Mouse (Mus musculus): Measurements from ENCODE around the gene Adgra1. TPM values are rescaled to one million over a fixed set of nuclear protein-coding genes. Genes with fewer than 3 reads are reported as not detected.

The Adgra1 gene
- total RNA-seq, 1 experiment from 2014 or later: not detected

DNA sequence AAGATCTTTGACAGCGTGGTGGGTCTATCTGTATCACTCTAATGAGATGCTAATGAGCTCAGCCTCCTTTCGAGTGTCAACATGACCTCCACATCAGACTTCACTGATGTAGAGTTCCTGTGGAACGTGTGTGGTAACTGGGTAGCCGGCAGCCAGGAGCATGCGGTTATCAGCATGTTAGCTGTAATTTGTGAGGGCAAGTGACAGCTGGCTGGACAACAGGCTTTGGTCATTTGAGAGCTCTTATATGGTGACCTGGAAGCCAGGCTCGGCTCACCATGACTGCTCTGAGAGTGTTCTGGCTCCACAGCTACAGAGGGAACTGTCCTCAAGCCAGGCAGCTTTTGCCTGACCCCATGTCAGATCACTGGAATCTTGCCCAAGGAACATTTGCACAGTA lies 8.4 kb downstream of the Adgra1 start:
- ATAC-seq (replicated peaks in 1 of 2; ENCODE audit: insufficient read depth in 1 of 2, low FRiP score in 2 of 2, low TSS enrichment in 1 of 2, low read depth in 1 of 2, poor library complexity in 2 of 2, severe bottlenecking in 2 of 2): no peak

DNA sequence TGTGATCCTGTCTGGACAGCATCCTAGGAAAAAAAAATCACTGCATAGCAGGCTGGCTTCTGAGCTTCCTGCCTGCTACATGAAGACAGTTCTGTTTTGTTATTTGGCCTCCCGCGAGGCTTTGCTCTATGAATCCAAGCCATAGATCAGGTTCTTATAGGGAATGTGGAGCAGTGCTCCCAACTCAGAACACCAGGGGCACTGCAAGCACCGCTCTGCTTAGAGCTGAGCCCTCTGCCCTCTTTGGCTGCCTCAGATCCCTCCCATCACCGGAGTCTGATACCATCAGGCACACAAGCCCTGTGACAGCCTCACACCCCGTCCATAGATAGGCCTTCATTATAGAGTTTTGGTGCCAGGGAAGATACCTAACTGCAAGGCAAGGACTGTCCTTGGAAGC lies 9.2 kb downstream of the Adgra1 start:
- no peak for ATAC-seq (replicated peaks in 1 of 2; ENCODE audit: insufficient read depth in 1 of 2, low FRiP score in 2 of 2, low TSS enrichment in 1 of 2, low read depth in 1 of 2, poor library complexity in 2 of 2, severe bottlenecking in 2 of 2)

DNA sequence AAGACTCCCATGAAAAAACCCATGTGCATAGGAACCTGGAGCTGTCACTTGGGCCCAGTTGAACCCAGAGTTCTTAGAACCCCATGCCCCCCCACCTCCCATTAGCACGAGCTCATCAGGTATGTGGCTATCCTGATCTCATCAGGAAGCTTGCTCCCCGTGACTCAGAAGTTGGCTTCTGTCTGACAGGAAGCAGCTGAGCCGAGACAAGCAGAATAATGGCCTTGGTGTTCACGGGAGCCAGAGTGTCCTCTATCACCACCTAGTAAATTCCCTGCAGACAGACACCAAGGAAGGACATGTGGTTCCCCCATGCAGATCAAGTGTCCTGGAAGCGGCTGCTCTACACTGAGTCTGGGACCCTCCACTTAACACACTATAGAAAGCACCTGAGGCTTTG lies 9.8 kb downstream of the Adgra1 start:
- ATAC-seq (replicated peaks in 1 of 2; ENCODE audit: insufficient read depth in 1 of 2, low FRiP score in 2 of 2, low TSS enrichment in 1 of 2, low read depth in 1 of 2, poor library complexity in 2 of 2, severe bottlenecking in 2 of 2): no peak

DNA sequence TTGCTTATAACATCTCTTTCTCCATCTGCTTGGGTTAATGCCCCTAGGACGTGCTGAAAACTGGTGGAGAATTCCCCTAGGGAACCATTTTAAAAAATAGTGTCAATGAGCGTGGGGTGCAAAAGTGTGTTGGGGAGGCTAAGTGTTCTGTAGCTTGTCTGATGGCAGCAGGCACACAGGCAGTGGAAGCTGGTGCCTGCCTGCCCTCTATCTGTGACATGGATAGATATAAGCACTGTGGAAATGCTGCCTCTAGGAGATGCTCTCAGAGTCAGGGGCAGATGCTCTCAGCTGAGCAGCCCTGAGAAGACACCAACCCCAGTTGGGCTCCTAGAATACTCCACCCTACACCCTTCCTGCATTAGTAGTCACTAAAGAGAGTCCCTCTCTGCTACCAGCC lies 11.1 kb downstream of the Adgra1 start:
- no peak for ATAC-seq (replicated peaks in 1 of 2; ENCODE audit: insufficient read depth in 1 of 2, low FRiP score in 2 of 2, low TSS enrichment in 1 of 2, low read depth in 1 of 2, poor library complexity in 2 of 2, severe bottlenecking in 2 of 2)

DNA sequence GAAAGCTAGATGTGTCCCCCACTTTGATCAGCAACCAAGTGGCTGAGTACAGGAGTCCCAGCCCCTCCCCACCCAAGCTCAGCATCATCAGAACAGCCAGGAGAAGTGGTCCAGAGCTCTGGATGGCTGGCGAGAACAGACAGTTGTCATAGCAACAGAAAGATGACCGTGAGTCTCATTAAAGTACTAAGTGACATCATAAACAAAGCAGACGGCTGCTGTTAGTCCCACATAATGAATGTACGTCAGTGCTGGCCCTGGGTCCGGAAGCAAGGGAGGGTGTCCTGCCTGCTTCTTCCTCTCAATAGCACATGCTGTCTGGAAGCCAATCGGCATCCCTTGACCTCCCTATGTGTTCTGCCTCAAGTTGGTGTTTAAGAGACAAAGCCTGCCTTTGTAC lies 16.2 kb downstream of the Adgra1 start:
- ATAC-seq (replicated peaks in 1 of 2; ENCODE audit: insufficient read depth in 1 of 2, low FRiP score in 2 of 2, low TSS enrichment in 1 of 2, low read depth in 1 of 2, poor library complexity in 2 of 2, severe bottlenecking in 2 of 2): no peak

DNA sequence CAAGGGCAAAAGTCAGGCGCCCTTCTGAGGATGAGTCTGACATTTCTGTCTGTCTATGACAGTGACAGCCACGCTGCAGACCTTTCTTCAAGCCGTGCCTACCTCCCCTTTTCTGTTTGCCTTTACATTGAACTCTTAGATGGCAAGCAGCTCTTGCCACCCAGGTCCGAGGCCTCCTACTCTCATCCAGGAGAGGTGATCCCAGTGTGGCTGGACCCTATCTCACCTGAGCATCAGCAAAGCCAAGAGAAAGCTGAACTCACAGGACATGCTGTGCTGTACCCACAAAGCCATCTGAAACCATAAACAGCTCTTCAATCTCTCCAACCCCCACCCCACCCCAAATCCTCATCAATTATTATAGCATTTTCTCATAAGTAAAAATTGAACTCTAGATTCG lies 16.7 kb downstream of the Adgra1 start:
- ATAC-seq (replicated peaks in 1 of 2; ENCODE audit: insufficient read depth in 1 of 2, low FRiP score in 2 of 2, low TSS enrichment in 1 of 2, low read depth in 1 of 2, poor library complexity in 2 of 2, severe bottlenecking in 2 of 2): no peak

DNA sequence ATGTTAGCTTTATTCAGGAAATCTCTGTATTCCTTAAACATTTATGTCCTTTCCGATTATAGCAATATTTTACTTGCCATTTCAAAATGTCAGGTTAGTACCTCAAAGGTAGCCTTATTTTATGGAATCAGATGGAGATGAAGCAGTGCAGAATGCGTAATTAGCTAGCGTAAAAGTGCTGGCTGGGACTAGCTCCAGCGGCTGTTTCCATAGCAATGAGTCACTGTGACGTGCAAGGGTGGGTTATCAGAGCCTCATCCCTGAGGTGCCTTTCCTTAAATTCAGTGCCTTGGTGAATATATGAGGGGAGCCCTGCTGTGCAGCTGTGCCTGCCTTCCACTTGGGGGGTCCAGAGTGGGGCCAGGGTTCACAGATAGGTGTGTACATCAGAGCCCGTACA lies 17.1 kb downstream of the Adgra1 start:
- no peak for ATAC-seq (replicated peaks in 1 of 2; ENCODE audit: insufficient read depth in 1 of 2, low FRiP score in 2 of 2, low TSS enrichment in 1 of 2, low read depth in 1 of 2, poor library complexity in 2 of 2, severe bottlenecking in 2 of 2)

DNA sequence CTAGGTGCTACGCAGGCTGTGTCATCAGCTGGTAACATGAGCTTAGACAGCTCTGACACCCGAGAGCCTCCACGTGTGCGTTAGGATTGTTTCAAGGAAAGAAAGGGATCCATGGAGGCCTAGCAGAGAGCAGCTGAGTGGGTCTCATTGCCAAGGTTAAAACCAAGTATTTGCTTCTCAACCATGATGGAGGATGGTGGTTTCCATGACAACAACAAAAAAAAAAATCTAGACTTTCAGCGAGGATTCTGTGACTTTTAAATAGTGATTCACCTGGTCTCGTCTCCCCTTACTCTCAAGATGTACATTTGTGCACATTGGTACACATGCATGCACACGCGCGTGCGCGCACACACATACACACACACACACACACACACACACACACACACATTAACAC lies 21.3 kb downstream of the Adgra1 start:
- ATAC-seq (replicated peaks in 1 of 2; ENCODE audit: insufficient read depth in 1 of 2, low FRiP score in 2 of 2, low TSS enrichment in 1 of 2, low read depth in 1 of 2, poor library complexity in 2 of 2, severe bottlenecking in 2 of 2): no peak

DNA sequence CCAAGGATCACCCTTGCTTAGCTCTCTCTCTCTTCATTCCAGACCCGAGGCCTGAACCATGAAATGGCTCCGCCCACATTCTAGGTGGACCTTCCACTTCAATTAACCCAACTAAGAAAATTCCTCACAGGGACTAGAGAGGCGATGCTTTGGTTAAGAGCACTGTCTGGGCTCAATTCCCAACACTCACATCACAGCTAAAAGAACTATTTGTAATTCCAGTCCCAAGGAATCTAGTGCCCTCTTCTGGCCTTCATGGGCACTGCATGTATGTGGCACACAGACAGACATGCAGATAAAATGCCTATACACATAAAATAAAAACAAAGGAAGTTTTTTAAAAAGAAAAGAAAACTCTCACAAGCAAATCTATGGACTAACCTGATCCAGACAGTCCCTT lies 27.4 kb downstream of the Adgra1 start:
- no peak; a peak in 1 of 4 replicates for ATAC-seq (replicated peaks in 1 of 2; ENCODE audit: insufficient read depth in 1 of 2, low FRiP score in 2 of 2, low TSS enrichment in 1 of 2, low read depth in 1 of 2, poor library complexity in 2 of 2, severe bottlenecking in 2 of 2)

DNA sequence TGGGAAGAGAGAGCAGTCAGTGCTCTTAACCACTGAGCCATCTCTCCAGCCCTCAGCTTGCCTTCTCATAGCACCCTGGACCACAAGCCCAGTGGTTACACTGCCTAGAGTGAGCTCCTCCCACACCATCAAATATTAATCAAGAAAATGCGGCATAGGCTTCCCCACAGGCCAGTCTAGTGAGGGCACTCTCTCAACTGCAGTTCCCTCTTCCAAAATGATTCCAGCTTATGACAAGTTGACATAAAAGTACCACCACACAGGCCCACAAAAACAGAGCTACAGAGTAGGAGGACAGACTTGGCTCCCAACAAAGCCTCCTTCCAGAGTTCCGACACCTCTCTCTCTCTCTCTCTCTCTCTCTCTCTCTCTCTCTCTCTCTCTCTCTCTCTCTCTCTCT lies 29.1 kb downstream of the Adgra1 start:
- ATAC-seq (replicated peaks in 1 of 2; ENCODE audit: insufficient read depth in 1 of 2, low FRiP score in 2 of 2, low TSS enrichment in 1 of 2, low read depth in 1 of 2, poor library complexity in 2 of 2, severe bottlenecking in 2 of 2): no peak

DNA sequence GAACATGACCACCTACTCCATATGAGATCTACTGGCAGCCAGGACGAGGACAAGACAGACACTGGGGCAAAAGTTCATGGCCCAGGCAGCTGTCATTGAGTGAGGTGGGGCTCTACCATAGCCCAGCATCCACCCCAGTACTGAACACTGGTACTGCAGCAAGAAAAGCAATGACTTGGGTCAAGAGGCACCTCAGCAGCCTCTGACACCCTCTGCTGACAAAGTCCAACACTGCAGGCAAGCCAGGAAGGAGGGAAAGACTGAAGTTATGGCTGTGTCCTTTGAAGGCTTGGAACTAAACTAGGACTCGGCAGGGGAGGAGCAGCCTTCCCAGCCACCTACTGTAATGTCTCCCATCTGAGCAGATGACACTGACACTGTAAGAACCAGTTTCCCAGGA lies 30.3 kb downstream of the Adgra1 start:
- no peak for ATAC-seq (replicated peaks in 1 of 2; ENCODE audit: insufficient read depth in 1 of 2, low FRiP score in 2 of 2, low TSS enrichment in 1 of 2, low read depth in 1 of 2, poor library complexity in 2 of 2, severe bottlenecking in 2 of 2)

DNA sequence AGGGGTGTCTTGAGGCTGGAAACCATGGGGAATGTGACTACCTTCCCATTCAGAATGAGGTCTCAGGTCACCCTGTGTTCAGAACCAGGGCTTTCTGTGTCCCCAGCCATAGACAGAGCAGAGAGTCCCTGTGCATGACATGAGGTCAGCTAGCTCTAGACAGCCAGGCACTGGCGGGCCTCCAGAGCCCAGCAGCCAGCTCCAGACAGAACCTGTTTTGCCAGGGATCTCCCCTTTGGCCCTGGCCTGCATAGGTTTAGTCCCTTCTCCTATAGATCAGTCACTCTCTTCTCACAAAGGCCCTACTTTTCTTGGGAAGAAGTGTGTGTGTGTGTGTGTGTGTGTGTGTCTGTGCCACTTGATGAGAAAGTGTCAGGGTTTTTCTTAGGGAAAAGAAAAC lies 30.9 kb downstream of the Adgra1 start:
- ATAC-seq (replicated peaks in 1 of 2; ENCODE audit: insufficient read depth in 1 of 2, low FRiP score in 2 of 2, low TSS enrichment in 1 of 2, low read depth in 1 of 2, poor library complexity in 2 of 2, severe bottlenecking in 2 of 2): no peak

DNA sequence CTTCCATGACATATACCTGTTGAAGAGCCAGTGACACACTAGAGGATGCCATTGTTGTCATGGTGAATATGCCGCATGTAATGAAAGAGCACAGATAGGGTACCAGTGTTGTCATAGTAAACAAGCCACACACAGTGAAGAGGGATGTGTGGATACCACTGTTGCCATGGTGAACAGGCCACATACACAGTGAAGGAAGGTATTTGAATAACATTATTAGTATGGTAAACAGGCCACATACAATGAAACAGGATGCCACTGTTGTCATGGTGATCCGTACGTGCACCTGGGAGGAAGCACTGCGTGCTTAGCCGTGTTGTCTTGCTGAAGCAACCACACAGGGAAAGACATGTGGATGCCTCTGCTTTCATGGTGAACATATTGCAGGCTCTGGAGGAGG lies 37.0 kb downstream of the Adgra1 start:
- ATAC-seq (replicated peaks in 1 of 2; ENCODE audit: insufficient read depth in 1 of 2, low FRiP score in 2 of 2, low TSS enrichment in 1 of 2, low read depth in 1 of 2, poor library complexity in 2 of 2, severe bottlenecking in 2 of 2): no peak

DNA sequence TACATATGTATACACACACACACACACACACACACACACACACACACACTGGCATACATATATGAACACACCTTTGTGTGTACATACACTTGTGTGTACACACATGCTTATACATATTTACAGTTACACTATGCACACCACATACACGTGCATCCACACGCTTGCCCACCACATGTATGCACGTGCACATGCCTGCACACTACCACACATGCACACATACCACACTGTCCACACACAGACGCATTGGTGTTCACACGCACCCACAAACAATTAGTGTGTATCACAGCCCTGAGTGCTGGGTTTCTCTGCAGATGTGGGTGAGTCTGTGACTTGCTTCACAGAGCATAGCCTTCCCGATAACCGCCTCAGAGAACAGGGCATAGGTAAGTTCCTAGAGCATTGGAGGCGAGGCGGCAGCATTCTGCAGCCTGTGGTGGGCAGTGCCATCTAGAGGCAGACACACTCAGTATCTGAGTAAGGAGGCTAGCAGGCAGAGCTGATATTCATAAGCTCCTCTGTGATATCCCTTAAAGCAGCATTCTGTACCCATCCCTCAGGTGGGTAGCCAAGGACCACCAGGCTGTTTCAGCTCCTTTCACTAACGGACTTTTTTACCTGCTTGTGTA lies 43.3 kb downstream of the Adgra1 start:
- ATAC-seq (replicated peaks in 1 of 2; ENCODE audit: insufficient read depth in 1 of 2, low FRiP score in 2 of 2, low TSS enrichment in 1 of 2, low read depth in 1 of 2, poor library complexity in 2 of 2, severe bottlenecking in 2 of 2): no peak

DNA sequence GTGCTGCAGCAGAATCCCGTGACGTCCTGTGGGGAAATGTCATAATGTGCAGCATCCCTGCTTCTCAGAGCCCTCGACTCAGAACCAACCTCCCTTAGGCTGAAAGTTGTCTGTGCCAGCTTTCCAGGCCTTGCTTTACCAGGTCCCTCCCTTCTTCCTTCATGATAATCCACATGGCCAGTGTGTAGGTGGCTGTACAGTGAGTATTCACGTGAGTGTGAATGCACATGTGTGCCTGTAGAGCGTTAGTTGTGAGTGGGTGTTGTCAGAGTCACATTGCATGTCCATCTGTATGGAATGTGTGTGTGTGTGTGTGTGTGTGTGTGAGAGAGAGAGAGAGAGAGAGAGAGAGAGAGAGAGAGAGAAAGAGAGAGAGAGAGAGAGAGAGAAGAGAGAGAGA lies 44.1 kb downstream of the Adgra1 start:
- ATAC-seq (replicated peaks in 1 of 2; ENCODE audit: insufficient read depth in 1 of 2, low FRiP score in 2 of 2, low TSS enrichment in 1 of 2, low read depth in 1 of 2, poor library complexity in 2 of 2, severe bottlenecking in 2 of 2): no peak

DNA sequence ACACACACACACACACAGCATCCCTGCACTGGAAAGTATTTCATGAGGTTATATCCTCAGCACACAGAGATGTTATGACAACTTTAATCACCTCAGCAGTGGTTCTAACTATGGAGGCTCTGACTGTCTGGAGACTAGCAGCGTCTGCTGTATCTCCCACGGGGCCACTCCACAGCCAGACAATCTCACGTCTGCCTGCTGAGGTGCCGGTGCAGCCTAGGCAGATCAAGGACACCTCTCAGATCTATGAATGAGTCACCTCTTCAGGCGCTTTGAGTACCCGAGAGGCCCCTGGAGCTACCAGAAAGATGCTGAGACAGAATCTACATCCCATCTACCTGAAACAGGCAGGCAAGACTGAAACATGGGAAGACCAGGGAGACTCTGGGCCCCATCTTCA lies 44.6 kb downstream of the Adgra1 start:
- ATAC-seq (replicated peaks in 1 of 2; ENCODE audit: insufficient read depth in 1 of 2, low FRiP score in 2 of 2, low TSS enrichment in 1 of 2, low read depth in 1 of 2, poor library complexity in 2 of 2, severe bottlenecking in 2 of 2): no peak

DNA sequence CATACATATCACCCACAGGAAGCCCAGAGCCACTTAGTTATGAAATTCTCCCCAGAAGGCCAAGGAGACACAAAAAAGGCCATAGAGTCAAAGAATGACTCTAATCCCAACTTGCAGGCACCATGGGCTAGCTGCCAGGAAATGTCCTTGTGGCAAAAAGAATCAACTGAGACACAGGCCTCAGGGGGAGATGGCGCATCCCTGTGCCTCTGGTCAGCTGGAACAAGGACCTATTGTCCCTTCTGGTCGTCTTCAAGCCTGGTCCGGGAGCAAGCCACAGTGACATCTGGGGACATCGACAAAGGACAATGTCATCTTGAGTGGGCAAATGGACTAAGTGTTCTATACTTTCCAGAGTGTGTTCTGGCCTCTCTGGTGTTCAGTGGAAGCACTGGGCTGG lies 49.6 kb downstream of the Adgra1 start:
- no peak for ATAC-seq (replicated peaks in 1 of 2; ENCODE audit: insufficient read depth in 1 of 2, low FRiP score in 2 of 2, low TSS enrichment in 1 of 2, low read depth in 1 of 2, poor library complexity in 2 of 2, severe bottlenecking in 2 of 2)

DNA sequence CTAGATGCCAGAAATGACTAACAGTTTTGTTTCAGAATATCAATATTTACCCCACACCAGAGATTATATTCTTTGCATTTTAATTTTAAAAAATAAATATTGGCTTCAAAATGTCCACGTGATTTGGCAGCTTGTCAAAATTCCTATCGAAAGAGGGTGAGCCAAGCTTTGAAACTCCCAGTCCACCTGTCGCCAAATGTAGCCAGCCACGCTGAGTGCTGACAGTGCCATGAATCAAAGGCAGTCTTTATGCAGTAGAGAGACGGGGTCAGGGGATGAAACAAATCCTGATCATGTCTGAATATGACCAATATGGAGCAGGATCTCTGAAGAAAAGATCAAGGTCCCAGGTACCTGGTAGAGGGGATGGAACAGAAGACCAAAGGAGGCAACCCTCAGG lies 57.8 kb downstream of the Adgra1 start:
- ATAC-seq (replicated peaks in 1 of 2; ENCODE audit: insufficient read depth in 1 of 2, low FRiP score in 2 of 2, low TSS enrichment in 1 of 2, low read depth in 1 of 2, poor library complexity in 2 of 2, severe bottlenecking in 2 of 2): no peak

DNA sequence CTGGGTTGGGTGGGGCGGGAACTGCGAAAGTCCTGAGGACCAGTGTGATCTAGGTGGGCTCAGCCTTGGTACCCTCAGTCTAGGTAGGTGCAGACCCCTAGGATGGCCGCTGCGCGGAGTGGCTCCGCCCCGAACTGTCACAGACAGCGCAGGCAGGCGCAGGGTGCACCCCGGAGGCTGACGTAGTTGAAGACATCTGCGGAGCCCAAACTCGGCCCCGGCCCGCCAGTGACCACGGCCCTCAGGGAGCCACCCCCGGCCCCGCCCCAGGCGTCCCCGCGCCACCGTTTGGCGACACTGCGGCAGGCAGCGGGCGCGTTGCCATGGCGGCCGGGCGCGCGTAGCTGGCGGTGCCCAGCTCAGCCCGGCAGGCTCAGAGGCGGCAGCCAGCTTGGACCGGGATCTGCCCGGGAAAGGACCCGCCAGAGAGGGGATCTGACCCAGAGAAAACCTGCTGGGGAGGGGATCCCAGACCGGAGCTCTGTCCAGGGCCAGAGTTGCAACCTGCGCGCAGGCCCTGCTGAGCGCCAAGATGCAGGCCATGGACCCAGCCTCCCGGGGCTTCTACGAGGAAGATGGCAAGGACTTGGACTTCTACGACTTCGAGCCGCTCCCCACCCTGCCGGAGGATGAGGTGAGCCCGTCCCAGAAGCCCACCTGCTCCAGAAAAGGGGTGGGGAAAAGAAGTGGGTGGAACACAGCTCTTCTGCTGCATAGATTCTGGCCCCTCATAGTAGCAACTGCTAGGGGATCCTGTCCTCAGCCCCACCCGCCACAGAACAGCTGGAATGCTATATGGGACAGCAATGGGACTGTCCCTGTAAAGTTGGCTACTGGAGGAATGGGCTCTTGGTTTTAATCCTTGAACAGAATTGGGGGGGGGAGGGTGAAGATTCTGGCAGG lies 60.9 kb downstream of the Adgra1 start, which contains the start of gene Kndc1:
Gene Kndc1 (plus strand): TSS at position 42 of the 903 bp plus-strand sequence.
- ATAC-seq (replicated peaks in 1 of 2; ENCODE audit: insufficient read depth in 1 of 2, low FRiP score in 2 of 2, low TSS enrichment in 1 of 2, low read depth in 1 of 2, poor library complexity in 2 of 2, severe bottlenecking in 2 of 2): no peak
